Mouse (Mus musculus) right cerebral cortex, postnatal 36 days (tissue): ENCODE measurements around the gene Mien1.

Experiments
- DNase-seq, 2 experiments: peaks; one replicate each; pipeline ENCODE4 v3.0.0; 2022; ENCODE audit warnings: low spot score in 2 of 2, mixed read lengths in 1 of 2

Gene Mien1

DNA sequence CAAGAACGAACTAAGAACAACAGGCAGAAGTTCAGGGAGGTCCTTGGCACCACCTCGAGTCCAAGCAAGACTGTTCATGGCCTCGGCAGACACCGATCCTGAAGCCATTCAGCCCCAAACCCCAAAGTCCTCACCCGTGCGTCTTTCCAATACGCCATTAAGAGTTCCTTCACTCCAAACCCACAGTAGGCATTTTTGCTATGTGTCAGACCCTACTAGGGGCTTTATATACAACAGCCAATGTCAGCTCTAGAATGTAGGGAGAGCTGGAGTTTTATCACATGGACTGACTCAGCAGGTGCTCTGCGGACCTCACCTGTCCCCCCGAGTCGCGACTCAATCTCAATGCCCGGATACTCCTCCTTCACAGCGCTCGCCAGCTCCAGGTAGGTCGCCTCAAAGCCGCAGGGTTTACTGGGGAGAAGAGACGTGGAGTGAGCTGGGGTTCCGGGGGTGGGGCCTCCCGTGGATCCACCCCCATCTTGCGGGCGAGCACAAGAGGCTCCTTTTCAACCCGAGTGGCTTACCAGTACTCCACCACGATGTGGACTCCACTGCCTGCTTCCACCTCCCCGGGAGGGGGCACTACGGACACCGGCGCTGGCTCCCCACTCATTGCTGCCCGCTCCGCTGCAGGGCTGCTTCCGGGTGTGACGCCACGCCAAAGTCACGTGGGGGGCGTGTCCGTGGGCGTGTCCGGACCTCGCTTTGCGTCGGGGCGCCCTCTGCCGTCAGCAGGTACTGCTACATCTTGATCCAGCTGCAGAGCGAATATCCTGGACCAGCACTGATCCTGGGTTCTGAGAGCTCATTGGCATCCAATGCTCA lies at the start of gene Mien1:
Gene Mien1, minus strand, starts transcription at position 661 of the 828 bp plus-strand sequence.
- DNase-seq: peak; percentile 91 to 92

DNA sequence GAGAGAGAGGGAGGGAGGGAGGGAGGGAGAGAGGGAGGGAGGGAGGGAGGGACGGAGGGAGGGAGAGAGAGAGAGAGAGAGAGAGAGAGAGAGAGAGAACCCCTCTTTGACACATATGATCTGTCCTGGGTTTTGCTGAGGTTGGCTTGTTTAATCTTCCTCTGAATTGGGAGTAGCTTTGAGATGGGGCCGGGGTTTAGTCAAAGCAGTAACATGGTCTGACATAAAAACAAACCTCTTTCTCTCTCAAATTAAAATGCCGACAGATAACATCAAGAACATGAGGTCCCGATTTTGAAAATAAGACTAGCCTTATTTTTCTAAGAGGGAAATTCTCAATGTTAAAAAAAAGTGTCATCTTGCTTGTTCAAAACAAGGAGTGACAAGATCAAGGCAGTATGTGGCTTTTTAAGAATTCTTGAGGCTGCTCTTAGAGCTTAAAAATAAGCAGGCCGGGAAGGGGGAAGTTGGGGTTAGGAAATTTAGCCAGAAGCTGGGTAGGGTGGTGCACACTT lies 48.8 kb upstream of the Mien1 start:
- DNase-seq: no peak

DNA sequence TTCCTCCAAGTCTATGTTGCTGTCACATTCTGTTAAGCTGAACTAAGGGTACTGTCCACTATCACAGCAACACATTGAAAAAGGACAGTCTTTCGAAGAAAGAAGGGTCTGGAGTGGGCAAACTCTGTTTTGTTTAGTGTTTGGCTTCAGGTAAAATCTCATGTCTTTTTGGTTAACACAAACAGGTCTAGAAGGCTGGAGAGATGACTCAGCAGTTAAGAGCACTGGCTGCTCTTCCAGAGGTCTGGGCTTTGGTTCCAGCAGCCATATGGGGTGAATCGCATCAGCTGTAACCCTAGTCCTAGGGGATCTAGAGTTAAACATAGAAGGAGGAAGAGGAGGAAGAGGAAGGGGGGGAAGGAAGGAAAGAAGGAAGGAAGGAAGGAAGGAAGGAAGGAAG lies 47.0 kb upstream of the Mien1 start:
- DNase-seq: no peak

GRCm38 (mm10) chr11:98482067-98482466 lies 43.3 kb upstream of the Mien1 start:
- DNase-seq: no peak

- no peak for DNase-seq
Observed at GRCm38 (mm10) chr11:98481231-98481630, 42.4 kb upstream of the Mien1 start.

- no peak for DNase-seq
Observed at GRCm38 (mm10) chr11:98479940-98480497, 41.2 kb upstream of the Mien1 start.

GRCm38 (mm10) chr11:98479026-98479939 lies 40.5 kb upstream of the Mien1 start:
- no peak for DNase-seq

GRCm38 (mm10) chr11:98477011-98477701 lies 38.4 kb upstream of the Mien1 start:
- no peak for DNase-seq

- DNase-seq: no peak
Observed at GRCm38 (mm10) chr11:98476434-98476807, 37.6 kb upstream of the Mien1 start.

- no peak for DNase-seq
Observed at GRCm38 (mm10) chr11:98475630-98476433, 37.0 kb upstream of the Mien1 start.

- DNase-seq: no peak
Observed at GRCm38 (mm10) chr11:98474967-98475366, 36.2 kb upstream of the Mien1 start.

DNA sequence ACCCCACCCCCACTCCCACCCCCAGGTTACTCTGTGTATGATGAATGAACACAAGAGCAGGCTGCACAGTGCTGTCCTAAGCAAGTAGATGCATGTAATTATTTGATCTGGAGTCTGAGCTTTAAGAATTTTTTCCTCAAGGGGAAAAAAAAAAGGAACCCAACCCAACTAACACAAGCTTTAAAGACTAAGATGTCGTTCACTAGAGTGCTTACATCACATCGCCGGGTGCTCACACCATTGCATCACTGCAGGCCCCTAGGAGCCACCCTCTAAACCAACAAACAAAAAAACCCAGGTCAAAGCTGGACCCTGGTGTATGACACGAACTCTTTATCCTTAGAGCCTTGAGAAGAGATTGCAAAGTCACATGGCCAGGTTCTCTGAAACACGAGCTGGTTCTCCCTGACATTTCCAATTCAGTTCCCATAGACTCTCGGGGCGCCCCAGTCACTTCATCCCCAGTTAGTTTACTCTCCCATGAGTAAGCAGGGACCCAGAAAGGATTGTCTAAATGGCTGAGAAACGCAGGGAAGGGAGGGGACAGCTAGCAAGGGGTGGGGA lies 35.2 kb upstream of the Mien1 start:
- no peak for DNase-seq

DNA sequence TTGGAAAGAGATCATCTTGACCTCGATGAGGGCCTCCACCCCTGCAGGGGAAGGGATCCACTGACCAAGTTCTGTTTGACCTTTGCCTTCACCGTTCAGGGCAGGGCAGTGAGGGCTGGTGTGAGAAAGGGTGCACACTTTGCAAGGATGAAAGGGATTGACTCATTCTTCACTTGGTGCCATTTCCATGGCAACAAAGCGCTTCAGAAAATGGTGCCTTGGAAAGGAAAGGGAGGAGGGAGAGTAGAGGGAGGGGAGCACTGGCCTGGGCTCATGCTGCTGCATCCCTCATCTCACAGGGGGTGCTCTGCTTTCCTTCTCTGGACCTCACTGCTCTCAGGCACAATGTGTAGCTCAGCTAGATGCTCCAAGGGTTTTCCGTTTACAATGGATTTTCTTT lies 33.9 kb upstream of the Mien1 start:
- no peak for DNase-seq

GRCm38 (mm10) chr11:98470795-98471194 lies 32.0 kb upstream of the Mien1 start:
- DNase-seq: no peak

DNA sequence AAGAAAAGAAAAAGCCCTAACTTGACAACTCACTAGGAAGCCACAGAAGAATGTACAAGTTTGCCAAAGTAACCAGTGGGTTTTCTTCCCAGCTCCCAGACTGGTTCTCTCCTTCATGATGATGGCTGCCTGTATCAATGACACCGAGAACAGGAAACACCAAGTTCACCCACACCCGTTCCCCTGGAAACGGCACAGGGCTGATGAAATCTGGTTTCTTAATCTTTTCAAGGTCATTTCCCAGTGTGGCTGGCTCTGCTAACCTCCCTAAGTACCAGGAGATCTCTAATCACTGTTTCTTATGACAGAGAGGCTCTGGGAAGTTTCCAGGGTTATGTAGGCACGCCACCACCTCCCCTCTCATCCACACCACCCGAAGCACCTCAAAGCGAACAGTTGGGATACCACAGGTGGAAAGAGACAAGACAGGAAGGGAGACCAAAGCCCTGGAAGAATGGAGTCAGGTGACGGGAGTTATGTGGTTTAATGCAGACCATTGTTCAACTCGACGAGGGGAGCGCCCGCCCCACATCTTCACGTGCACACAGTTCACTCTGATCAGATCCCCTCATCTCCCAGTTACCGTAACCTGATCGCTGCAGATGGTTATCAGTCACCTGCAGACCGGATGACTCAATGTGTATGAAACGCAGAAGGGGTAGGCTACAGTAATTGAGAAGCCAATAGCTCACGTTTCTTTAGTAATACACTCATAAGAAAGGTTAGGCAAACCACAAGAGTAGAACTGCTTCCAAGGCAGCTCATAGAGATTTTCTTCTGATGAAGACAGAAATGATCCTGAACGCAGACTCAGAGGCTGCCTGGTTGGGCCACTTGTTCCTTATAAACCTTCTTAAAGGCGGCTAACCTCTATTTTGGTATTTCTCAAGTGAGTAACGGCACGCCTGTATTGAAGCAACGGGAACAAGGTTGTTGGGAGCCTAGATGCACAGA lies 31.2 kb upstream of the Mien1 start:
- no peak for DNase-seq

DNA sequence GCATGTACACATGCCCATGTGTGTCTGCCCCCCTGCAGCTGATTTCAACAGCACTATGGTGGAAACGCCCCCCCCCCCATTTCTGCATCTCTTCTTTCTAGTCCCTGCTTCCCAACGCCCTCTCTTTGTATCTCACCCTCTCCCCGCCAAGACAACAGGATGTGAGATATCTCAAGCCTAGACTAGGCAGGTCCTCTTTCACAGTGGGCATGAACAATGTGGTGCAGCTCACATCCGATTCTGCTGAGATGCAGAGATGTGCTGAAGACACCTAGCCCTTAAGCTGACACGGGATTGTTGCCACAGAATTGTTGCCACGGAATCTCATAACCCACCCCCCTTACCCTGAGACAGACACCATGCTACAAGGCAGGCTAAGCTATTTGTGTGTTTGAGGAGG lies 25.7 kb upstream of the Mien1 start:
- DNase-seq: no peak

DNA sequence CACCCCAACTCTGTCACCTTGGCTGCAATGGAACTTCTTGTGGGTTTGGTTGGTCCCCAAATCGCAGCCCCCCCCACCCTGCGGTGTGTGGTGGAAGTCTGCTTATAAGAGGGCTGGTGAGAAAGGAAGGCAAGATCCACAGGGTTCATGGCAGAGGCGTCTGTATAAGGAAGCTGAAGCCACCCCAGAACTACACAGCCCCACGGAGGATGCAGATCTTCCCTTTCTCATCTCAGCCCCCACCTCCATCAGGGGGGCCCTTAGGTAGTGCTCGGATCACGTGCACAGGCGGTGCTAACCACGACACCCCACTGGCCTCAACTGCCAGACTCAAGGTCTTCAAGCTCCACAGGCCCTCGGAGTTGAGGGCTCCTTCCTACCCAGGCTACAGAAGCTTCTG lies 25.1 kb upstream of the Mien1 start:
- DNase-seq: no peak

DNA sequence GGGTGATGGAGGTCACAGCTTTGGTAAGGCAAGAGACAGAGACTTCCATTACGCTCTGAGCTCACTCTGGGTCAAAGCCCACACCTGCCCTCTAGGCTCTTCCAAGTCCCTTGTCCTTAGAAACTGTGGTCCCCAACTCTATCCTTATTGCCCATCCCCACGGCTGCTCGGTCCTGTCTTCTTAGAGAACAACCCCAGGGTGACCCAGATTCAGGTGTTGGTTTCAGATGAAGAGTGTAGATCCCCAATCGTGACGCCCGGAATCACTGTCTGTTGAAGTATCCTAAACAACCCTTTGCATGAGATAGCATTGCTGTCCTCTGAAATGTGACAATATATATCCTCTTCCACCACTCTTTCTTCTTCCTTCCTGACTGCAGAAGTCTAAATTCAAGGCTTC lies 23.5 kb upstream of the Mien1 start:
- DNase-seq: no peak

GRCm38 (mm10) chr11:98461109-98461720 lies 22.4 kb upstream of the Mien1 start:
- no peak for DNase-seq
